Mouse (Mus musculus) heart, postnatal 10 days (tissue): Measurements from ENCODE around the gene Zdhhc9. TPM values are rescaled to one million over a fixed set of nuclear protein-coding genes. Genes with fewer than 3 reads are reported as not detected.
"Not testable (repeated sequence)": the region's sequence is repeated elsewhere in the genome, so short reads cannot be mapped to it uniquely, and the experiment has no call there.

Source experiments
- DNase-seq, 2 experiments: peaks; one replicate each; pipeline ENCODE4 v3.0.0; 2021
- intact Hi-C: fragments of 180-260 bp; cut with DNase I; formaldehyde crosslinking; loops from one replicate; pipeline ENCODE4 v1.15.1; 2025
- total RNA-seq, 2 experiments: library from RNA; stranded (reverse); gene quantifications; 2 replicates each; pipeline ENCODE4 v1.2.3; 2021

The Zdhhc9 gene
- 10 to 100 TPM; 28.3 to 32.4 TPM for total RNA-seq

GRCm38 (mm10) chrX:48208519-48209185, at the start of gene Zdhhc9:
TSS of gene Zdhhc9 (minus strand) at chrX:48208878.
- intact Hi-C loops, result loop anchor here (5.0 kb wide), 2 partner anchors 49 to 81 kb away; partner anchors contain the start of gene Utp14a
- peak; percentile 89 to 90 for DNase-seq

GRCm38 (mm10) chrX:48257011-48257410, 48.3 kb upstream of the Zdhhc9 start:
- no peak for DNase-seq
- intact Hi-C loops, result loop anchor here (5.0 kb wide), 2 partner anchors 50 to 260 kb away; partner anchors contain the start of gene Zdhhc9

GRCm38 (mm10) chrX:48256468-48257007, 47.9 kb upstream of the Zdhhc9 start, which contains the start of gene Utp14a:
TSS of gene Utp14a (plus strand) at chrX:48256862.
- intact Hi-C loops, result loop anchor here (5.0 kb wide), 2 partner anchors 49 to 259 kb away; partner anchors contain the start of gene Zdhhc9
- peak; percentile 95 to 98 for DNase-seq

DNA sequence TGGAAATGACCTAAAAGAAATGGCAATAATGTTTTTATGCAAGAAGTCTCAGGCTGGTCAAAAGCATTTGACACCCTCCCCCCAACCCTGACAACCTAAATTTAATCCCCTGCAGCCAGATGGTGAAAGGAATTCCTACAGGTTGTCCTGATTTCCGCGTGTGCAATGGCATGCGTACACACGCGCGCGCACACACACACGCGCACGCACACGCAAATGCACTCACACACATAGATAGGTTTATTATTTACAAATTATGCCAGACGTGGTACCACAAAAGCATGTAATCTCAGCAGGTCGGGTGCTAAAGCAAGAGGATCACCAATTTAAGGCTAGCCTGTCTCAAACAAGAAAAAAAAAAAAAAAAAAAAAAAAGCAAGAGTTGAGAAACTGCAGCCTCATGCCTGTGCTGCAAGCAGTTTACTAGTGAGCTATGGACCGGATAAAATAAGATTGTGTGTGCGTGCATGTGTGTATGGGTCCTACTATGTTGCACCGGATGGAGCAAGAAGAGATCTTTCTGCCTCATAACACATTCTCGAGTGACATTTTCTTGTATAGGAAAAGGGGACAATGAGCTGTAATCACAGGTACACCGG, 47.3 kb upstream of the Zdhhc9 start:
- peak; percentile 4 to 10 for DNase-seq
- intact Hi-C loops, result loop anchor here (5.0 kb wide), 2 partner anchors 49 to 259 kb away; partner anchors contain the start of gene Zdhhc9

GRCm38 (mm10) chrX:48234417-48234816, 25.7 kb upstream of the Zdhhc9 start:
- intact Hi-C loops, result no loop called here
- peak; percentile 5 to 7 for DNase-seq

- DNase-seq, result no peak
- intact Hi-C loops, result no loop called here
These were observed 17.5 kb upstream of the Zdhhc9 start for GRCm38 (mm10) chrX:48226225-48226624.

GRCm38 (mm10) chrX:48222706-48223105, 14.0 kb upstream of the Zdhhc9 start:
- no peak for DNase-seq
- intact Hi-C loops, result no loop called here

- no peak for DNase-seq
- intact Hi-C loops, result no loop called here
These were observed 10.8 kb upstream of the Zdhhc9 start for GRCm38 (mm10) chrX:48219468-48219867.

DNA sequence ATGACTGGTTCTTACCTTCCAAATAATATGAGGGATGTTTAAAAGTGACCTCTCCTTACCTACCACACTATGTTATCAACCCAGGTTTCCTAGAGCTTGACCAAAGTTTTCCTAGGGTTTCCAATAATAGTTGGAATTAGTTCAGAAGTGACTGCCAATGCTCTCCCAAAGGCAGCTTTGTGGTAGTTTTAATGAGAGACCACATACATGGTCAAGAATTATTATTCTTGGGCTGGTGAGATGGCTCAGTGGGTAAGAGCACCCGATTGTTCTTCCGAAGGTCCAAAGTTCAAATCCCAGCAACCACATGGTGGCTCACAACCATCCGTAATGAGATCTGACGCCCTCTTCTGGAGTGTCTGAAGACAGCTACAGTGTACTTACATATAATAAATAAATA, 1.1 kb upstream of the Zdhhc9 start:
- not testable (repeated sequence) for DNase-seq
- intact Hi-C loops, result loop anchor here (5.0 kb wide), 2 partner anchors 48 to 82 kb away; partner anchors contain the start of gene Utp14a

GRCm38 (mm10) chrX:48207761-48208487, 754 bp downstream of the Zdhhc9 start:
- peak; percentile 38 to 40 for DNase-seq
- intact Hi-C loops, result loop anchor here (5.0 kb wide), 2 partner anchors 49 to 81 kb away; partner anchors contain the start of gene Utp14a

DNA sequence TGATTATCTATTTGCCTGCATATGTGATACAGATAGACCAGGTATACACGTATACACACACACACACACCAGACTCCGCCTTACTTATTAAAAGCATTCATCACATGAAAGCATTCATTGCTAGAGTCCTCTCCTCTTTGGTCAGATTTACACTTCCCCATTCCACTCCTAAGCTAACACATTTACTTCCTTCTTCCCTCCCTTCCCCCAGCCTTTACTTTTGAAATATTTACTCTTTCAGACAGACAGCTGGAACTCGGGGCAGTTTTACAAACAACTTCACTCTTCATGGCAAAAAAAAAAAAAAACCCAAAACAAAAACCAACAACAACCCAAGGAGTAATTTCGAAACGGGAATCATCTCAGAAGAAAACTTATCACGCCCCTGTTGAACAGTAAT, 4.2 kb downstream of the Zdhhc9 start:
- DNase-seq, result no peak
- intact Hi-C loops, result no loop called here

GRCm38 (mm10) chrX:48203763-48204162, 4.9 kb downstream of the Zdhhc9 start:
- no peak for DNase-seq

GRCm38 (mm10) chrX:48202995-48203394, 5.7 kb downstream of the Zdhhc9 start:
- intact Hi-C loops, result no loop called here
- no peak for DNase-seq

More at GRCm38 (mm10) chrX:48203763-48204162, 4.9 kb downstream of the Zdhhc9 start:
- intact Hi-C loops, result no loop called here

DNA sequence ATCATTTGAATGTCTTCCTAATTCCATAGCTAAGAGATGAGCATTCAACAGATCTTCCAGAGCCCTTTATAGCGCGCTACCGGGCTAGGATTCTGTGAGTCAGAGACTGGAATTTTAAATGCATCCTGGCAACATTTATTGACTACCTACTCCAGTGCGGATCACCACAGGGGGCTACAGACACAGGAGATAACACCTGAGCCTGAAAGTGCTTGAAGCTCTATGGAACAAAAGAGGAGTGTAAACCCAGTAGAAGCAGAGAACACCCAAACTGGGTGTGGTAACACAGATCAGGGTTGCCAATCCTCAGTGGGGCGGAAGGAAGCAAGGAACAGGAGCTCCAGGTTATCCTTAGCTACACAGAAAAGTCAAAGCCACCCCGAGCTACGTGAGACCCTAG, 6.2 kb downstream of the Zdhhc9 start:
- DNase-seq, result no peak
- intact Hi-C loops, result no loop called here

DNA sequence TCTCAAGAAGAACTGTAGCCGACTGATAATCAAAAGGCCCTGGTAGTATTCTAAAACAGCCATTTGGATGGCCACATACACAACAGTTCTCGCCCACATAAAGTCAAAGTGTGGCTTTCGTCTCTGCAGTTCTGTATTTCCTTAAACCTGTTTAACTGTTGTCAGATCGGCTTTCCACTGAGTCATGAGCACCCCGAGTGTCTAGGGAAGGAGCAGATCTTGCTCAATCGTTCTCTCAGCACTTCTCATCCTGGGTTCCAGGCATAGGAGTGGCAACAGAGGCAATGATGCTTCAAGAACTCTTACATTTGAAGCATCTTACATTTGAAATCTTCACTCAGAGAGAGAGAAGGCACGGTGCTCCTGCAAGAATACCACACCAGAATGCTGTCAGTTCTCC, 6.7 kb downstream of the Zdhhc9 start:
- no peak for DNase-seq
- intact Hi-C loops, result no loop called here

DNA sequence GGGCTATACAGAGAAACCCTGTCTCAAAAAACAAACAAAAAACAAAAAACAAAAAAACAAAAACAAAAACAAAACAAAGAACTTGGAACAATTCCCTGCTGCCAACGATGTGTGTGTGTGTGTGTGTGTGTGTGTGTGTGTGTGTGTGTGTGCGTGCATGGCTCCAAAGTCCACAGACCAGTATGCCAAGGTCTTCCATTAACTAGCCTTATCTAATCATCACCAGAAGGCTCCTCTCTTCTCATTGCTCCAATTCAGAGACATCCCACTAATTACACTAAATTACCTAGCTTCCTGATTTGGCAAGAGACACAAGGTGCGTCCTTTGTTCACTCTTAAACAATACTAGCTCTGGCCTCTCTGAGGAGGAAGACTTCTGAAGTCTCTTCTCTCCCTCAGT, 8.0 kb downstream of the Zdhhc9 start:
- DNase-seq, result no peak
- intact Hi-C loops, result no loop called here

DNA sequence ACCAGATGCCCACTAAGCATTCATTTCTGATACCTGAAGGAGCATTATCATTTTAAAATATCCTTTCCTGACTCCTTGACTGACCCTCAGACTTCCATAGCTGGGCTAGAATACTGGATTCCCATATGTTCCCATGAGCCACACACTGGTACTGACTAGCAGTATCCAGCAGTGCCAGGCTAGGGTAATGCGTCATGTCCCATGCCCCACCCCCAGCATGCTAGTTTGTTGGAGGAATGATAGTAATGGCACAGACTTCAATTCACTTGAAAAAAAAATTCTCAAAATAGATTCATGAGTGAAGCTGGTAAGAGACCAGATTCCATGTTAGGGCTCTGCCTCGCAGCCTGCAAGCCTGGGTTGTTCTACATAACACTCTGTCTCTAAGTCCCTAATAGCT, 9.7 kb downstream of the Zdhhc9 start:
- peak; percentile 43 to 50 for DNase-seq
- intact Hi-C loops, result no loop called here

GRCm38 (mm10) chrX:48197856-48198255, 10.8 kb downstream of the Zdhhc9 start:
- no peak for DNase-seq
- intact Hi-C loops, result no loop called here

- DNase-seq, result no peak
- intact Hi-C loops, result no loop called here
These were observed 15.2 kb downstream of the Zdhhc9 start for GRCm38 (mm10) chrX:48193235-48194152.

DNA sequence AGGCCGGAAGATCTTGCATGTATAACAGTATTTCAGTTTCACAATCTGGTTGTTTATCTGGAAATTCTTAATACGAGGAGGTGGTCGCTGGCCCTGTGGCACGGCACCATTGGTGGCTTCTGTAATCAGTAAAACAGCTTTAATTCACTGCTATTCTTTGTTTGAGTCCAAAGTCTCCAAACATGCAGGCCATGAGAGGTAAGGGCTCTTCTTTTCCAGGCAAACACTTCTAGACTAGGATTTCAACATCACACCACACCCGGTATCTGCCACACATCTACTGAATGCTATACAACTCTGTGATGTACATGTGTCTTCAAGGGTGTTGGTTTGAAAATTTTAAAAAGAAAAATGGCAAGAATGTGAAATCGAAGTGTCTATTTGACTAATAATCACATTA, 17.4 kb downstream of the Zdhhc9 start:
- no peak for DNase-seq
- intact Hi-C loops, result no loop called here
